Mouse (Mus musculus) midbrain, embryonic 13.5 days (tissue): Measurements from ENCODE around the gene Med26. TPM values are rescaled to one million over a fixed set of nuclear protein-coding genes. Genes with fewer than 3 reads are reported as not detected.

Experiments
- ATAC-seq: fragments of 200-750 bp; cut with Nextera tagmentation; 2 replicates; pipeline ENCODE4 v1.8.0; 2017; ENCODE audit warnings: mild to moderate bottlenecking, moderate TSS enrichment, moderate library complexity
- H3K27ac ChIP-seq: fragments of 300-500 bp; sonication (generic); 2 replicates; pipeline ENCODE4 v1.5.1; 2015; ENCODE audit warnings: inconsistent platforms, mild to moderate bottlenecking, moderate library complexity
- H3K27me3 ChIP-seq: fragments of 300-500 bp; sonication (generic); 2 replicates; pipeline ENCODE4 v1.6.1; 2015; ENCODE audit warnings: mild to moderate bottlenecking, inconsistent platforms
- H3K36me3 ChIP-seq: fragments of 300-500 bp; sonication (generic); 2 replicates; pipeline ENCODE4 v1.6.1; 2015; ENCODE audit warnings: mild to moderate bottlenecking, inconsistent platforms
- H3K4me1 ChIP-seq: fragments of 300-500 bp; sonication (generic); replicated peaks from 2 replicates; pipeline ENCODE4 v1.6.1; 2015; ENCODE audit warnings: inconsistent platforms
- H3K4me2 ChIP-seq: fragments of 300-500 bp; sonication (generic); replicated peaks from 2 replicates; pipeline ENCODE4 v1.6.1; 2015; ENCODE audit warnings: moderate library complexity, mild to moderate bottlenecking, inconsistent platforms
- H3K4me3 ChIP-seq: fragments of 300-500 bp; sonication (generic); replicated peaks from 2 replicates; pipeline ENCODE4 v1.5.1; 2015; ENCODE audit warnings: mild to moderate bottlenecking, inconsistent platforms
- H3K9ac ChIP-seq: fragments of 300-500 bp; sonication (generic); replicated peaks from 2 replicates; pipeline ENCODE4 v1.6.1; 2015; ENCODE audit warnings: mild to moderate bottlenecking, inconsistent platforms
- H3K9me3 ChIP-seq: fragments of 300-500 bp; sonication (generic); 2 replicates; pipeline ENCODE4 v1.6.1; 2016; ENCODE audit warnings: mild to moderate bottlenecking, inconsistent platforms
- WGBS: fragments of 180-500 bp; shearing (Covaris S2); methylation state at CpG from one replicate; pipeline ENCODE4 v1.1.7; 2015; 5-methylcytosine and 5-hydroxymethylcytosine counted together
- polyA plus RNA-seq: library from polyadenylated mRNA; unstranded; fragments of >200 nt; fragmentation: Nextera tagmentation; extraction: Ambion mirVana; gene quantifications from 2 replicates; pipeline ENCODE4 v1.2.1, GENCODE M21; 2015

Gene Med26
- polyA plus RNA-seq, 1 experiment from 2014 or later: 17.7 TPM

GRCm38 (mm10) chr8:72469984-72470383, 78.1 kb downstream of the Med26 start:
- H3K9ac ChIP-seq: no peak overlapping the region
- H3K9me3 ChIP-seq: no peaks in the 10 kb centered on the region
- no peak overlapping the region for H3K27ac ChIP-seq
- 96% methylated on average over 8 of the region's 8 CpGs for WGBS
- H3K4me1 ChIP-seq: peaks cover 14% of the 10 kb centered on the region
- H3K4me3 ChIP-seq: no peak overlapping the region
- ATAC-seq: no peak
- H3K36me3 ChIP-seq: peaks cover 84% of the 10 kb centered on the region
- H3K4me2 ChIP-seq: no peak overlapping the region
- H3K27me3 ChIP-seq: no peaks in the 10 kb centered on the region

GRCm38 (mm10) chr8:72469243-72469642, 78.8 kb downstream of the Med26 start:
- Histone ChIP-seq H3K9ac (no peak overlapping the region), H3K36me3 (peaks cover 92% of the 10 kb centered on the region), H3K4me3 (no peak overlapping the region), H3K27me3 (no peaks in the 10 kb centered on the region), H3K4me1 (peaks cover 12% of the 10 kb centered on the region), H3K9me3 (no peaks in the 10 kb centered on the region), H3K27ac (no peak overlapping the region), H3K4me2 (no peak overlapping the region)
- ATAC-seq: no peak
- WGBS: 94% methylated on average over 2 of the region's 2 CpGs

- H3K4me2 ChIP-seq: no peak overlapping the region
- H3K9ac ChIP-seq: no peak overlapping the region
- no peak for ATAC-seq
- no peaks in the 10 kb centered on the region for H3K9me3 ChIP-seq
- no peak overlapping the region for H3K27ac ChIP-seq
- no peaks in the 10 kb centered on the region for H3K4me1 ChIP-seq
- H3K4me3 ChIP-seq: no peak overlapping the region
- H3K36me3 ChIP-seq: peaks cover 99% of the 10 kb centered on the region
- no peaks in the 10 kb centered on the region for H3K27me3 ChIP-seq
- WGBS: 96% methylated on average over 10 of the region's 10 CpGs
Observed at GRCm38 (mm10) chr8:72464211-72464610, 83.9 kb downstream of the Med26 start.

GRCm38 (mm10) chr8:72459881-72460533, 88.1 kb downstream of the Med26 start:
- 91% methylated on average over 4 of the region's 4 CpGs for WGBS
- H3K4me3 ChIP-seq: no peak overlapping the region
- no peaks in the 10 kb centered on the region for H3K9me3 ChIP-seq
- H3K27me3 ChIP-seq: no peaks in the 10 kb centered on the region
- H3K36me3 ChIP-seq: peaks cover 86% of the 10 kb centered on the region
- H3K9ac ChIP-seq: no peak overlapping the region
- H3K4me1 ChIP-seq: no peaks in the 10 kb centered on the region
- ATAC-seq: no peak
- no peak overlapping the region for H3K27ac ChIP-seq
- no peak overlapping the region for H3K4me2 ChIP-seq

GRCm38 (mm10) chr8:72458457-72458856, 89.6 kb downstream of the Med26 start:
- Histone ChIP-seq H3K27me3 (no peaks in the 10 kb centered on the region), H3K4me2 (no peak overlapping the region), H3K4me1 (no peaks in the 10 kb centered on the region), H3K27ac (no peak overlapping the region), H3K4me3 (no peak overlapping the region), H3K9me3 (0 out of 2 replicates have a peak, but pooled peaks cover 5% of the 10 kb centered on the region), H3K9ac (no peak overlapping the region), H3K36me3 (peaks cover 86% of the 10 kb centered on the region)
- WGBS: 93% methylated on average over 6 of the region's 6 CpGs
- no peak for ATAC-seq

GRCm38 (mm10) chr8:72457806-72458205, 90.3 kb downstream of the Med26 start:
- Histone ChIP-seq H3K9me3 (0 out of 2 replicates have a peak, but pooled peaks cover 5% of the 10 kb centered on the region), H3K9ac (no peak overlapping the region), H3K27ac (no peak overlapping the region), H3K4me3 (no peak overlapping the region), H3K36me3 (peaks cover 86% of the 10 kb centered on the region), H3K4me1 (no peaks in the 10 kb centered on the region), H3K4me2 (no peak overlapping the region), H3K27me3 (no peaks in the 10 kb centered on the region)
- WGBS: 89% methylated on average over 3 of the region's 3 CpGs
- no peak for ATAC-seq

GRCm38 (mm10) chr8:72455317-72455716, 92.8 kb downstream of the Med26 start:
- Histone ChIP-seq H3K4me1 (no peaks in the 10 kb centered on the region), H3K4me3 (no peak overlapping the region), H3K27ac (no peak overlapping the region), H3K4me2 (no peak overlapping the region), H3K9ac (no peak overlapping the region), H3K9me3 (0 out of 2 replicates have a peak, but pooled peaks cover 5% of the 10 kb centered on the region), H3K36me3 (peaks cover 82% of the 10 kb centered on the region), H3K27me3 (no peaks in the 10 kb centered on the region)
- ATAC-seq: no peak
- WGBS: 92% methylated on average over 4 of the region's 4 CpGs

- Histone ChIP-seq H3K27ac (no peak overlapping the region), H3K9me3 (0 out of 2 replicates have a peak, but pooled peaks cover 5% of the 10 kb centered on the region), H3K9ac (no peak overlapping the region), H3K27me3 (no peaks in the 10 kb centered on the region), H3K4me2 (no peak overlapping the region), H3K36me3 (peaks cover 82% of the 10 kb centered on the region), H3K4me3 (no peak overlapping the region), H3K4me1 (no peaks in the 10 kb centered on the region)
- 93% methylated on average over 2 of the region's 2 CpGs for WGBS
- no peak for ATAC-seq
Observed at GRCm38 (mm10) chr8:72453904-72454303, 94.2 kb downstream of the Med26 start.

- Histone ChIP-seq H3K36me3 (peaks cover 82% of the 10 kb centered on the region), H3K9me3 (0 out of 2 replicates have a peak, but pooled peaks cover 5% of the 10 kb centered on the region), H3K4me2 (no peak overlapping the region), H3K4me1 (peaks cover 8% of the 10 kb centered on the region), H3K27ac (no peak overlapping the region), H3K4me3 (no peak overlapping the region), H3K9ac (no peak overlapping the region), H3K27me3 (no peaks in the 10 kb centered on the region)
- WGBS: 90% methylated on average over 8 of the region's 8 CpGs
- no peak for ATAC-seq
Observed at GRCm38 (mm10) chr8:72451516-72451915, 96.6 kb downstream of the Med26 start.

GRCm38 (mm10) chr8:72445071-72445470, 103.0 kb downstream of the Med26 start:
- H3K27me3 ChIP-seq: no peaks in the 10 kb centered on the region
- H3K9me3 ChIP-seq: no peaks in the 10 kb centered on the region
- ATAC-seq: no peak

More at GRCm38 (mm10) chr8:72445071-72445470, 103.0 kb downstream of the Med26 start:
- H3K4me3 ChIP-seq: no peak overlapping the region
- H3K9ac ChIP-seq: no peak overlapping the region
- peaks cover 28% of the 10 kb centered on the region for H3K36me3 ChIP-seq
- H3K27ac ChIP-seq: no peak overlapping the region
- no peak overlapping the region for H3K4me2 ChIP-seq
- peaks cover 28% of the 10 kb centered on the region for H3K4me1 ChIP-seq
- 95% methylated on average over 6 of the region's 6 CpGs for WGBS
